Mouse (Mus musculus) G1E (cell line): ENCODE data around the gene Gm17655.
"Not testable (repeated sequence)": the region's sequence is repeated elsewhere in the genome, so short reads cannot be mapped to it uniquely, and the experiment has no call there.

Experiments used
- CTCF ChIP-seq: IDR thresholded peaks from 2 replicates; pipeline ENCODE4 v1.5.1; 2012; ENCODE audit warnings: low read depth, low read length, inconsistent platforms, mixed read lengths
- GATA1 ChIP-seq: IDR thresholded peaks from 2 replicates; pipeline ENCODE4 v1.6.1; 2012; ENCODE audit warnings: borderline replicate concordance, low read length, inconsistent platforms, mixed read lengths
- POLR2AphosphoS5 ChIP-seq: IDR thresholded peaks from 2 replicates; pipeline ENCODE4 v1.6.1; 2012; ENCODE audit warnings: low read depth, low read length, inconsistent platforms; ENCODE audit not compliant: insufficient replicate concordance
- TAL1 ChIP-seq: conservative IDR thresholded peaks from 2 replicates; pipeline ENCODE4 v1.6.1; 2012; ENCODE audit warnings: low read depth, low read length, inconsistent platforms, mixed read lengths

- TF ChIP-seq CTCF, GATA1, POLR2AphosphoS5, TAL1: not testable (repeated sequence)
Observed at GRCm38 (mm10) chr5:110023694-110024427, 48.5 kb downstream of the Gm17655 start.
